ENCODE assay signal across 8 mouse cellular contexts in the genomic region with DNA sequence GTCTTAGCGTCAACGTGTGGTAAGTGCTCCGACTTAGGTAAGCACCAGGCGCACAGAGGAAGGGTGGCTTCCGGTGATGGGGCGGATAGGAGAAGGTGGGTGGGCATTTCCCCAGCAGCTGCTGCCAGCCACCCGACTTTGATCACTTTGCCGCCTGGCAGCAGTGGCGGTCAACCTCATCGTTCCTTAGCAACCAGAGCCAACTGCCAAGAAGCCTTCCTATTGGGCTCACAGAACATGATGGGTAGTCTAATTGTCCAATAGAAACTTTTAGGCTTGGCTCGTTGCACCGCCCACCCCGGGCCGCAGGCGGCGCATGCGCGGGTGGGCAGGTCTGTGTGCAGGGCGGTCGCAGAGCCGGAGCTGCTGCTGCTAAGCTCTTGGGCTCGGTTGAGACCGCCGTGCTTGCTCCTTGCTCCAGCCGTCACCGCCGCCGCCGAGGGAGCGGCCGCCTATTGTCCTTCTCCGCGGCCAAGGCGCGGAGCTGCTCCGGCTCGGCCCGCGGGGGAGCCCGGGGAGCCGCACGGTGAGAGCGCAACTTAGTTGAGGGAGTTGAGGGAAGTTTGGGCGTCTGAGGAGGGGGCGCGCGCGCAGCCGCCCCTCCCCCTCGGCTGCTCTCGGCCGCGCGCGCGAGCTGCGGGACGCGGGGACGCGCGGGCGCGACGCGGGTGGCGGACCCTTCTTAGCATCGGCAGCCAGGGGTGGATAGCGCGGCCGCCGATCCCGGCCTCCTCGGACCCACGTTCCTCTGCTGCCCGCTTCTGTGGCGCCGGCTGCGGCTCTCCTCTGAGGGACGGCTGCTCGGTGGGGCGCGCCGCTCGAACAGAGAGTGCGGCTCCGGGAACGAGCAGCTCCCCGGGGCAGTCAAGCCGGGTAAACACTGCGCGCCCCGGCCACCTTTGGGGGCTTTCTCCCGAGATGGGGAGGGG. TPM values are rescaled to one million over a fixed set of nuclear protein-coding genes. Genes with fewer than 3 reads are reported as not detected.
DNase-seq lines count a peak whose midpoint lies in the region; ATAC-seq lines count a peak whose summit lies in the region.

Gene Akap13, plus strand, starts transcription at position 312 of the 929 bp plus-strand sequence.

- H3K9ac ChIP-seq in hindbrain, embryonic 12.5 days = peak within 1 kb of the TSS; percentile 88

- H3K4me2 ChIP-seq in hindbrain, embryonic 12.5 days (replicated peaks) = peak within 1 kb of the TSS; percentile 69

- peak; percentile 100 for ATAC-seq in hindbrain, embryonic 12.5 days (ENCODE audit: low FRiP score)

- under 1% methylated on average over 76 of the region's 94 CpGs for WGBS in hindbrain, embryonic 12.5 days

- no peaks in the 10 kb centered on the region for H3K9me3 ChIP-seq in hindbrain, embryonic 12.5 days (replicated peaks)

- DNase-seq in NIH3T3 (ENCODE audit: low read depth) = peak; percentile 98
- DNase-seq in cerebellum, postnatal 10 days = peak; percentile 97 to 98
- DNase-seq in frontal cortex, postnatal 10 days (ENCODE audit: low spot score in 2 of 2) = peak; percentile 97 to 98
- peak; percentile 98 to 99 for DNase-seq in layer of hippocampus, postnatal 14 days (ENCODE audit: low spot score in 2 of 2)
- DNase-seq in lung, postnatal 14 days = peak; percentile 96
- peak; percentile 94 for DNase-seq in retina, adult 2 months (ENCODE audit: low read depth, low spot score)
- DNase-seq in thymus, postnatal 36 days = peak; percentile 98 to 99

- H3K27me3 ChIP-seq in hindbrain, embryonic 12.5 days = no peaks in the 10 kb centered on the region

- H3K27ac ChIP-seq in hindbrain, embryonic 12.5 days = peak within 1 kb of the TSS; percentile 97

- H3K36me3 ChIP-seq in hindbrain, embryonic 12.5 days = no peaks in the 10 kb centered on the region

- peaks cover 13% of the 10 kb centered on the region; the same call in 1 of the 2 replicates for H3K4me1 ChIP-seq in hindbrain, embryonic 12.5 days

- H3K4me3 ChIP-seq in hindbrain, embryonic 12.5 days = peak within 1 kb of the TSS; percentile 86

RNA-seq across cellular contexts. Expression of gene Akap13, which starts in this region (rescaled TPM):
- polyA plus RNA-seq in hindbrain, embryonic 12.5 days (2016; fragmentation: Nextera tagmentation; extraction: Ambion mirVana) = 32.3 and 35.2 TPM in 2 replicates
- 10 to 100 TPM; 70.2 to 71.3 TPM for total RNA-seq in layer of hippocampus, postnatal 14 days (2021)

Comparison
In these comparisons a context has a peak if more than half of its experiments do, and no peak if none do; other contexts are left out.
1. Peak in every context shown above with its lines: DNase-seq, ATAC-seq, H3K4me3 ChIP-seq and H3K27ac ChIP-seq.